ENCODE assay signal across 9 mouse cellular contexts in genomic region chr14:52018248-52019050, GRCm38 (mm10). TPM values are rescaled to one million over a fixed set of nuclear protein-coding genes. Genes with fewer than 3 reads are reported as not detected.
DNase-seq lines count a peak whose midpoint lies in the region; ATAC-seq and TF ChIP-seq lines count a peak whose summit lies in the region.
"Had no signal": no experiment of that assay in that cellular context is flagged by ENCODE, and none has a peak within 500 bp of the region (broad histone marks: within the 10 kb centered on the region; RNA-seq: fewer than 3 reads in every experiment).

No protein-coding gene starts in this region.

- TF ChIP-seq CTCF in left cerebral cortex, adult 2 months (IDR thresholded peaks at IDR 0.05) = no peak
- no peak for TF ChIP-seq CTCF in cortical plate, adult 2 months (IDR thresholded peaks at IDR 0.05; ENCODE audit: extremely low read depth, insufficient read depth, low read length)

- no peaks in the 10 kb centered on the region for H3K9me3 ChIP-seq in hindbrain, embryonic 16.5 days (ENCODE audit: control insufficient read depth, low read length)
- H3K9me3 ChIP-seq in neural tube, embryonic 13.5 days = no peaks in the 10 kb centered on the region

- peak overlapping the region; percentile 91 for H3K9ac ChIP-seq in hindbrain, embryonic 16.5 days (ENCODE audit: low read depth, low read length)
- peak overlapping the region; percentile 96 for H3K9ac ChIP-seq in neural tube, embryonic 13.5 days

- no peak for DNase-seq in left cerebral cortex, adult 2 months (ENCODE audit: extremely low spot score in 1 of 2, low spot score in 2 of 2)
- DNase-seq in left cerebral cortex, adult 9 months (ENCODE audit: low spot score in 2 of 2) = no peak
- no peak for DNase-seq in urinary bladder, postnatal 25 days (ENCODE audit: low spot score)
- DNase-seq in adrenal gland, postnatal 4 days (ENCODE audit: low spot score in 2 of 2) = no peak
- DNase-seq in kidney, adult 8-10 months = no peak

- intact Hi-C loops in left cerebral cortex, adult 2 months (cut with DNase I) = no loop called here

- H3K27me3 ChIP-seq in hindbrain, embryonic 16.5 days (replicated peaks; ENCODE audit: control insufficient read depth, insufficient read depth, low read length) = no peaks in the 10 kb centered on the region
- H3K27me3 ChIP-seq in neural tube, embryonic 13.5 days = no peaks in the 10 kb centered on the region

- WGBS in hindbrain, embryonic 16.5 days = 89% methylated on average over 15 of the region's 15 CpGs
- WGBS in neural tube, embryonic 13.5 days = 86% methylated on average over 15 of the region's 15 CpGs

- H3K4me2 ChIP-seq in hindbrain, embryonic 16.5 days (ENCODE audit: low read length) = peak overlapping the region; percentile 73
- peak overlapping the region; percentile 68 for H3K4me2 ChIP-seq in neural tube, embryonic 13.5 days

- peaks cover 2% of the 10 kb centered on the region; the same call in 1 of the 2 replicates for H3K4me1 ChIP-seq in cortical plate, adult 2 months (ENCODE audit: control insufficient read depth, insufficient read depth, low read length)
- H3K4me1 ChIP-seq in hindbrain, embryonic 16.5 days (ENCODE audit: control insufficient read depth, insufficient read depth, low read depth, low read length) = peaks cover 35% of the 10 kb centered on the region
- peaks cover 61% of the 10 kb centered on the region for H3K4me1 ChIP-seq in neural tube, embryonic 13.5 days (replicated peaks)

- no peak for ATAC-seq in hindbrain, embryonic 16.5 days
- no peak for ATAC-seq in neural tube, embryonic 13.5 days (ENCODE audit: low read depth)

- no peaks in the 10 kb centered on the region for H3K36me3 ChIP-seq in hindbrain, embryonic 16.5 days (ENCODE audit: control insufficient read depth, insufficient read depth, low read length)
- H3K36me3 ChIP-seq in neural tube, embryonic 13.5 days = no peaks in the 10 kb centered on the region

- peak overlapping the region; percentile 100; the same call in 1 of the 2 replicates for H3K27ac ChIP-seq in left cerebral cortex, adult 2 months
- H3K27ac ChIP-seq in cortical plate, adult 2 months (ENCODE audit: insufficient read depth, low read length) = no peak overlapping the region
- H3K27ac ChIP-seq in hindbrain, embryonic 16.5 days (ENCODE audit: low read depth, low read length) = peak overlapping the region; percentile 98
- H3K27ac ChIP-seq in neural tube, embryonic 13.5 days (replicated peaks) = peak overlapping the region; percentile 99

- peak overlapping the region; percentile 84 for H3K4me3 ChIP-seq in left cerebral cortex, adult 2 months
- H3K4me3 ChIP-seq in cortical plate, adult 2 months (ENCODE audit: insufficient read depth, low read length) = peak overlapping the region; percentile 69; the same call in 1 of the 2 replicates
- peak overlapping the region; percentile 68 for H3K4me3 ChIP-seq in hindbrain, embryonic 16.5 days (ENCODE audit: low read length)
- peak overlapping the region; percentile 71 for H3K4me3 ChIP-seq in neural tube, embryonic 13.5 days

- no peak for TF ChIP-seq POLR2A in cortical plate, adult 2 months (IDR thresholded peaks at IDR 0.05; ENCODE audit: extremely low read depth, insufficient read depth, low read length)

RNA-seq across cellular contexts. Expression of gene Zfp219, which starts 2.1 kb away (rescaled TPM):
- 10 to 100 TPM; 36.4 to 41.4 TPM for total RNA-seq in left cerebral cortex, adult 2 months (2021)
- 51.3 and 54.3 TPM in 2 replicates for polyA plus RNA-seq in cortical plate, adult 2 months (2012; rRNA removed)
- polyA plus RNA-seq in hindbrain, embryonic 16.5 days (2015; fragmentation: Nextera tagmentation; extraction: Ambion mirVana) = 23.7 and 28.0 TPM in 2 replicates
- 32.3 and 32.5 TPM in 2 replicates for polyA plus RNA-seq in neural tube, embryonic 13.5 days (2015; fragmentation: Nextera tagmentation; extraction: Ambion mirVana)
- 10 to 100 TPM; 84.4 to 84.6 TPM for total RNA-seq in adrenal gland, postnatal 4 days (2021)

RNA-seq across cellular contexts. Expression of gene Tmem253, which starts 3.0 kb away (rescaled TPM):
- total RNA-seq in left cerebral cortex, adult 2 months (2021) = under 1 TPM in 1 of 2 experiments, not detected in 1; 0.37 TPM
- polyA plus RNA-seq in cortical plate, adult 2 months (2012; rRNA removed) = 0.21 and 0.34 TPM in 2 replicates
- 0.39 and 0.51 TPM in 2 replicates for polyA plus RNA-seq in hindbrain, embryonic 16.5 days (2015; fragmentation: Nextera tagmentation; extraction: Ambion mirVana)
- not detected in 2 replicates for polyA plus RNA-seq in neural tube, embryonic 13.5 days (2015; fragmentation: Nextera tagmentation; extraction: Ambion mirVana)
- total RNA-seq in adrenal gland, postnatal 4 days (2021) = 1 to 10 TPM; 1.6 to 3.6 TPM

RNA-seq across cellular contexts. Expression of gene Olfr221, which starts 23.8 kb away (rescaled TPM):
- total RNA-seq in left cerebral cortex, adult 2 months (2021) = not detected
- not detected in 2 replicates for polyA plus RNA-seq in cortical plate, adult 2 months (2012; rRNA removed)
- polyA plus RNA-seq in hindbrain, embryonic 16.5 days (2015; fragmentation: Nextera tagmentation; extraction: Ambion mirVana) = not detected in 2 replicates
- polyA plus RNA-seq in neural tube, embryonic 13.5 days (2015; fragmentation: Nextera tagmentation; extraction: Ambion mirVana) = not detected in 2 replicates
- not detected for total RNA-seq in adrenal gland, postnatal 4 days (2021)
- polyA plus RNA-seq: brain, embryonic 14.5 days had no signal

RNA-seq across cellular contexts. Expression of gene Arhgef40, which starts 33.9 kb away (rescaled TPM):
- total RNA-seq in left cerebral cortex, adult 2 months (2021) = 10 to 100 TPM; 28.8 to 31.1 TPM
- polyA plus RNA-seq in cortical plate, adult 2 months (2012; rRNA removed) = 24.1 and 24.5 TPM in 2 replicates
- polyA plus RNA-seq in hindbrain, embryonic 16.5 days (2015; fragmentation: Nextera tagmentation; extraction: Ambion mirVana) = 63.4 and 74.4 TPM in 2 replicates
- 69.0 and 72.9 TPM in 2 replicates for polyA plus RNA-seq in neural tube, embryonic 13.5 days (2015; fragmentation: Nextera tagmentation; extraction: Ambion mirVana)
- total RNA-seq in adrenal gland, postnatal 4 days (2021) = 100 to 1,000 TPM; 102 to 110 TPM
